Mouse (Mus musculus) forebrain, embryonic 16.5 days (tissue): ENCODE measurements around the gene Atrnl1. TPM values are rescaled to one million over a fixed set of nuclear protein-coding genes. Genes with fewer than 3 reads are reported as not detected.

ENCODE experiments used
- ATAC-seq: fragments of 200-750 bp; cut with Nextera tagmentation; 2 replicates; pipeline ENCODE4 v1.8.0; 2017; ENCODE audit warnings: mild to moderate bottlenecking, moderate library complexity
- H3K27ac ChIP-seq: fragments of 300-500 bp; sonication (generic); 2 replicates; pipeline ENCODE4 v1.5.1; 2014; ENCODE audit warnings: low read length, control low read depth
- H3K27me3 ChIP-seq: fragments of 300-500 bp; sonication (generic); replicated peaks from 2 replicates; pipeline ENCODE4 v1.6.1; 2014; ENCODE audit warnings: low read length; ENCODE audit not compliant: control insufficient read depth, insufficient read depth
- H3K36me3 ChIP-seq: fragments of 300-500 bp; sonication (generic); 2 replicates; pipeline ENCODE4 v1.6.1; 2014; ENCODE audit not compliant: control insufficient read depth, insufficient read depth
- H3K4me1 ChIP-seq: fragments of 300-500 bp; sonication (generic); replicated peaks from 2 replicates; pipeline ENCODE4 v1.6.1; 2014; ENCODE audit warnings: low read length; ENCODE audit not compliant: control insufficient read depth, insufficient read depth
- H3K4me2 ChIP-seq: fragments of 300-500 bp; sonication (generic); 2 replicates; pipeline ENCODE4 v1.6.1; 2014; ENCODE audit warnings: mild to moderate bottlenecking, low read length, control low read depth
- H3K4me3 ChIP-seq: fragments of 300-500 bp; sonication (generic); replicated peaks from 2 replicates; pipeline ENCODE4 v1.5.1; 2014; ENCODE audit warnings: mild to moderate bottlenecking, low read length, control low read depth
- H3K9ac ChIP-seq: fragments of 300-500 bp; sonication (generic); replicated peaks from 2 replicates; pipeline ENCODE4 v1.6.1; 2014; ENCODE audit warnings: low read depth, low read length, control low read depth
- H3K9me3 ChIP-seq: fragments of 300-500 bp; sonication (generic); 2 replicates; pipeline ENCODE4 v1.6.1; 2016; ENCODE audit warnings: low read length; ENCODE audit not compliant: control insufficient read depth
- WGBS: fragments of 180-500 bp; shearing (Covaris S2); extraction: QIAGEN DNeasy Blood & Tissue Kit; methylation state at CpG from one replicate; pipeline ENCODE4 v1.1.7; 2014; 5-methylcytosine and 5-hydroxymethylcytosine counted together
- microRNA-seq: library from miRNA; unstranded; fragments of <30 nt; microRNA quantifications from one replicate; pipeline ENCODE4, GENCODE M21; 2017
- polyA plus RNA-seq: library from polyadenylated mRNA; unstranded; fragments of >200 nt; fragmentation: Nextera tagmentation; extraction: Ambion mirVana; gene quantifications from 2 replicates; pipeline ENCODE4 v1.2.1, GENCODE M21; 2015

The Atrnl1 gene
- polyA plus RNA-seq, 1 experiment from 2014 or later, result 8.3 TPM

DNA sequence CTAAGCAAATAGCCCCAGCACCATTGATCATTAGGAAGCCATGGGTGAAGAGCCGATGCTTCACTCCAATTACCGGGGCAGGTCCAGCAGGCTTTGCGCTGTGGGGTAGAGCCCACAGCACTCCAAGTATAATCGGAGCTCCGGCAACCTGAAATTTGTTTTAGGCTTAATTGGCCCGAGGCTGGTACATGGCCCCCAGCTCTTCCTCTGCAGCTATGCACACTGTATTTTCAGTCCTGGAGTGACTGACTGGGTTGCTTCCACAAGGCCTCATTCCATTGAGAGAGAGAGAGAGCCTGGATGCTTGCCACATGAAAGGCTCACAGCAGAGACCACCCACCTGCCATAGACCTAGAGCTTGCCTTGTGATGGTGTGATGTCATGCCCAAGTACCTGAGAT lies 555.3 kb downstream of the Atrnl1 start:
- peak; percentile 35 for ATAC-seq
- Histone ChIP-seq H3K9me3 (no peaks in the 10 kb centered on the region), H3K27me3 (peaks cover 3% of the 10 kb centered on the region; the same call in 1 of the 2 replicates), H3K27ac (no peak overlapping the region), H3K4me2 (peak overlapping the region; percentile 36), H3K9ac (no peak overlapping the region), H3K4me3 (no peak overlapping the region), H3K36me3 (no peaks in the 10 kb centered on the region), H3K4me1 (peaks cover 25% of the 10 kb centered on the region)
- 13% methylated on average over 6 of the region's 6 CpGs for WGBS

DNA sequence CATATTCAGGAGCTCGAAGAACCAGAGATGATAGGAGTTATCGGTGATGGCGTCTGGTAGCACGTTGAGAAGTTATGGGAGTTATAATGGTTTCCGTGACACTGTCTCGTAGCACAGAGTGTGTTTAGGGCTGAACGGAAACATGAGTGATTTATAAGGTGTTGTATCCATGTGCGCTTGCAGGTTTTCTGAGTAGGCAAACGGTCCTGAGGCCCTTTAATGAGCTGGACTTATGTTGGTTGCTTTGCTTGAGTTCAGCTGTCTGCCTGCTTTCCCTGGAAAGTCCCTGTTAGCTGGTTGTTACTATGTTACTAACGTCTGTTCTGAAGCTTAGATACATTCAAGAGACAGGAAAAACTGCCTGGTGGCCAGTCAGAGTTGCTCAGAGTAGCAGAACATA lies 567.6 kb downstream of the Atrnl1 start:
- 91% methylated on average over 10 of the region's 10 CpGs for WGBS
- no peak overlapping the region for H3K9ac ChIP-seq

DNA sequence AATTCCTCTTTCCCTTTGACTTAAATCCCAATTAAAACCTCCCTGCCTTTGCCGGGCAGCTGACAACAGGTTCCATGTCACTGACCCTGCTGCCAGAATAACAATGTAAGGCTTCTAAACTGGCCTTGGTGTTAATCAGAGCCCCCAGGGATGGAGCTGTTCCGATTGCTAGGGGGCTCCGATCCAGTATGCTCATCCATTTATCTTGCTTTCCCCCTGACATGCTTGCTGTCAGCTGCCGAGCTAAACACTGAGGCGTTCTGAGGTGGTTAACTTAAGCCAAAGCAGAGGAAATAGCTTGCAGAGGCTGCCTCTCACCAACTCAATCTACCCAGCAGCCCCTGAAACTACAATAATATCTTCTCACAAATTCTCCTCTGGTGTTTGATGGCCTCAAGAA lies 569.9 kb downstream of the Atrnl1 start:
- Histone ChIP-seq H3K27ac (no peak overlapping the region), H3K4me1 (no peaks in the 10 kb centered on the region; the same call in 1 of the 2 replicates), H3K9me3 (no peaks in the 10 kb centered on the region), H3K27me3 (no peaks in the 10 kb centered on the region), H3K9ac (no peak overlapping the region), H3K4me3 (no peak overlapping the region), H3K4me2 (no peak overlapping the region), H3K36me3 (no peaks in the 10 kb centered on the region)
- WGBS, result 3% methylated on average over 5 of the region's 5 CpGs
- no peak for ATAC-seq

More for the DNA sequence above, 567.6 kb downstream of the Atrnl1 start:
- no peaks in the 10 kb centered on the region for H3K27me3 ChIP-seq
- H3K4me2 ChIP-seq, result no peak overlapping the region
- no peak for ATAC-seq
- H3K36me3 ChIP-seq, result no peaks in the 10 kb centered on the region
- no peaks in the 10 kb centered on the region for H3K9me3 ChIP-seq
- no peak overlapping the region for H3K27ac ChIP-seq
- H3K4me1 ChIP-seq, result no peaks in the 10 kb centered on the region; the same call in 1 of the 2 replicates
- no peak overlapping the region for H3K4me3 ChIP-seq

Small RNA genes within 50 kb of the gene (microRNA-seq; reads per million reads assigned to microRNA genes)
- 0.83 reads per million for gene Mir5623

Other genes starting within 250 kb of the Atrnl1 start
- 17.3 and 18.5 TPM in 2 replicates for gene Trub1, start 158.1 kb upstream of the Atrnl1 start, polyA plus RNA-seq